Mouse (Mus musculus) adrenal gland, postnatal 0 days (tissue): ENCODE results near the gene Gpalpp1. TPM values are rescaled to one million over a fixed set of nuclear protein-coding genes. Genes with fewer than 3 reads are reported as not detected.

Experiments
- polyA plus RNA-seq: library from polyadenylated mRNA; unstranded; fragments of >200 nt; fragmentation: Nextera tagmentation; extraction: Ambion mirVana; gene quantifications from 2 replicates; pipeline ENCODE4 v1.2.1, GENCODE M21; 2015

Gene Gpalpp1
- polyA plus RNA-seq = 6.8 and 8.3 TPM in 2 replicates

GRCm38 (mm10) chr14:76110396-76111221, at the start of gene Gpalpp1, which contains the start of gene Nufip1:
Gene Gpalpp1 (minus strand): TSS chr14:76110760.
Gene Nufip1 (plus strand): TSS chr14:76110891.

Other genes with a start within 250 kb of the Gpalpp1 start
- gene Kctd4, start 155.8 kb downstream of the Gpalpp1 start, polyA plus RNA-seq = 0.20 and 0.40 TPM in 2 replicates
- gene Gtf2f2, start 99.9 kb downstream of the Gpalpp1 start, polyA plus RNA-seq = 40.7 and 44.2 TPM in 2 replicates
- 9.7 and 11.9 TPM in 2 replicates for gene Nufip1, start 131 bp upstream of the Gpalpp1 start, polyA plus RNA-seq